Mouse (Mus musculus) bone marrow macrophage, adult 2 months (primary cell): Measurements from ENCODE around the gene Ceacam16.

ENCODE experiments used
- CTCF ChIP-seq: IDR thresholded peaks from 2 replicates; pipeline ENCODE4 v1.5.1; 2012; ENCODE audit warnings: low read depth, mild to moderate bottlenecking, low read length, moderate library complexity
- POLR2A ChIP-seq: IDR thresholded peaks from 2 replicates; pipeline ENCODE4 v1.6.1; 2012; ENCODE audit warnings: mild to moderate bottlenecking, low read depth, low read length, borderline replicate concordance

DNA sequence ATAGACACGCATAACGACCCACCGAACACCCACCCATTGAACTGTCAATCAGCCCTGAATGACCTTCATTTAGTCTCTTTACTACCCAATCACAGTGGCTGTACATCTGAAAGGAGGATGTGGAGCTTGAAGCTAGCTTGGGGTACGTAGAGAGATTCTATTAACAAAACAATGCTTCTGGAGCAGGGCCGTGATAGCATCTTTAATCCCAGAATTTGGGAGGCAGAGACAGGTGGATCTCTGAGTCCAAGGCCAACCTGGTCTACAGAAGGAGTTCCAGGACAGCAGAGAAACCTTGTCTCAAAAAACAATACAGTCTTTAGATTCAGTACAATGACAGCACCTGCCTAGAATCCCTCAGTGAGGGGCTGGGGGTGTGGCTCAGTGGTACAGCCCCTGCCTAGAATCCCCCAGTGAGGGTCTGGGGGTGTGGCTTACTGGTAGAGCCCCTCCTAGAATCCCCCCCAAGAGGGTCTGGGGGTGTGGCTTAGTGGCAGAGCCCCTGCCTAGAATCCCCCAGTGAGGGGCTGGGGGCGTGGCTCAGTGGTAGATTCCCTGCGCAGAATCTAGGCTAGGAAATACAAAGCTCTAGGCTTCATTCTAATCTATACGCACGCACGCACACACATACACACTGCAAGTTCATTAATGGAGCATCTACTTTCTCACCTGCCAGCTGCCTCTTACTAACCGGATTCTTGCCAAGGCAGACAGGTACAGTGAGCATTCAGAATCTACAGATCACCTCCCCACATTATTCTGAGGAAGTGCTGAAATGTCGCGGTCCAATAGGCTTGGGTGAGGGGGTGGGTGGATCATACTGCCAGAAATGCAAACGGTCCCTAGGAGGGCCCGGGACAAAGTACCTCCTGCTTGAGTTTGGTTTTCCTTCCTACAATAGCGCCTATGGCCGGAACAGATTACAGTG lies 45.5 kb downstream of the Ceacam16 start:
- no peak for TF ChIP-seq CTCF
- TF ChIP-seq POLR2A, result no peak
